Mouse (Mus musculus) G1E (cell line): ENCODE results near the gene Cideb.

Experiments
- CTCF ChIP-seq: IDR thresholded peaks from 2 replicates; pipeline ENCODE4 v1.5.1; 2012; ENCODE audit warnings: low read depth, low read length, inconsistent platforms, mixed read lengths
- GATA1 ChIP-seq: IDR thresholded peaks from 2 replicates; pipeline ENCODE4 v1.6.1; 2012; ENCODE audit warnings: borderline replicate concordance, low read length, inconsistent platforms, mixed read lengths
- GATA2 ChIP-seq: IDR thresholded peaks from 2 replicates; pipeline ENCODE4 v1.6.1; 2012; ENCODE audit warnings: low read depth, low read length, inconsistent platforms, borderline replicate concordance
- POLR2AphosphoS5 ChIP-seq: IDR thresholded peaks from 2 replicates; pipeline ENCODE4 v1.6.1; 2012; ENCODE audit warnings: low read depth, low read length, inconsistent platforms; ENCODE audit not compliant: insufficient replicate concordance

DNA sequence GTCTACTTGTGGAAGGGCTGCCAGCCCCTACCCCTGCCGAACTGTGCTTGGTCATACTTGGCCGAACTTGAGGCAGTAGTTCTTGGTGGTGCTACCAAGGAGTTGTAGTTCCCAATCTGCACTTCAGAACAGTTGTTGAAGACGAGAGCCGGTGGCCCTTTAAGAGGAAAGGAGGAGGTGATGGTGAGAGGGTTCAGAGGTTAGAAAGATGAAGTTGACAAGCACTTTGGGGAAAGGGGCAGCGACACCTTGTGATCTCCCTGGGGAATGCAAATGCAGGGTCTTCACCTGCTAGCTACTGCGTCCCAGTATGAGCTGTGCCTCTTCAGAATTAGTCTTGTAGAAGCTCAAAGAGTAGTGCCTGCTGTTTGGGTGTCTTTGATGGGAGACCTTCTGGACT lies 26.9 kb upstream of the Cideb start:
- no peak for TF ChIP-seq CTCF
- no peak for TF ChIP-seq GATA2
- no peak for TF ChIP-seq POLR2AphosphoS5
- no peak for TF ChIP-seq GATA1
